Mouse (Mus musculus) ES-E14 (cell line): ENCODE results near the gene Clcnkb.

Source experiments
- CHD2 ChIP-seq: IDR thresholded peaks from 2 replicates; pipeline ENCODE4 v1.6.1; 2014; ENCODE audit warnings: mild to moderate bottlenecking, low read depth, low read length, inconsistent platforms
- HCFC1 ChIP-seq: IDR thresholded peaks from 2 replicates; pipeline ENCODE4 v1.6.1; 2012; ENCODE audit warnings: low read length, inconsistent platforms, borderline replicate concordance; ENCODE audit not compliant: insufficient read depth
- MAFK ChIP-seq: IDR thresholded peaks from 2 replicates; pipeline ENCODE4 v1.6.1; 2014; ENCODE audit warnings: mild to moderate bottlenecking, low read depth, low read length, inconsistent platforms; ENCODE audit not compliant: insufficient read depth
- ZC3H11A ChIP-seq: IDR thresholded peaks from 2 replicates; pipeline ENCODE4 v1.6.1; 2012; ENCODE audit warnings: low read depth, mild to moderate bottlenecking, inconsistent platforms, low read length, borderline replicate concordance
- ZNF384 ChIP-seq: IDR thresholded peaks from 2 replicates; pipeline ENCODE4 v1.6.1; 2012; ENCODE audit warnings: low read depth, low read length, inconsistent platforms

DNA sequence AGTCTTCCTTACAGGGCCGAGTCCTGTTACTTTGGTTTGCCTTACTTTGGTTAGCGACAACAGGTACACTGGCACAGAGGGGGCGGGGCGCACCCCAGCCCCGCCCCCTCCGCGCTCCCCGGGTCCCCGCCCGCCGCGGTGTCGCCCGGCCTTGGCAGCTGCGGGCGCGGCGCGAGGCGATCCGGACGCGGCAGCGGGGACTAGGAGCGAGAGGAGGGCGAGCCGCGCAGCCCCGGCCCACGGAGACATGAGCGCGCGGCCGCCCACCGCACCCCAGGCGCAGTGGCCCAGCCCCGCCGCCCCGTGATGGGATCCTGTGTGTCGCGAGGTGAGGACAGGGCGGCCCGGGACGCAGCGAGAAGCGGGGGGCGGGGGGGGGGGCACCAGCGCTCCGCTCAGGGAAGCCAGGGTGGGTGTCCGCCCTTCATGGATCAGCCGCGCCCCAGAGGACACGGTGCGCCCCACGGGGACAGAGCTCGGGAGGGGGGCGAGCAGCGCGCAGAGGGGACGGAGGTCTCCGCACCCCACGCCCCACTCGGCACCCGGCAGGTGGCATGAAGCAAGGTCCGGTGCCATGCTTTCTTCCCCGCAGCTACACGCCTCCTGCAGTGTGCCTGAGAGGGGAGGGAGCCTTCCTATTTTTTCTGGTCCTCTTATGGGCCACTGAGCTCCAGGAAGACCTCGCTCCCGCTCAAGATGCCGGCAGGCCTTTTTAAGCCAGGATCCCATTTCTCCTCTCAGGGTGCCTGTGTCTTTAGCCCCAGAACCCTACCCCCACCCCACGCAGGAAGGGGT lies 47.6 kb downstream of the Clcnkb start, which contains the start of gene Fam131c:
- no peak for TF ChIP-seq MAFK
- TF ChIP-seq HCFC1: no peak
- no peak for TF ChIP-seq CHD2
- TF ChIP-seq ZC3H11A: no peak
- no peak for TF ChIP-seq ZNF384
